Mouse (Mus musculus) cortical plate, adult 2 months (tissue): ENCODE data around the gene St8sia1.

Experiments
- CTCF ChIP-seq: fragments of 200-500 bp; IDR thresholded peaks from 2 replicates; pipeline ENCODE4 v1.5.1; 2011; ENCODE audit warnings: mild to moderate bottlenecking, control low read depth, low read length; ENCODE audit not compliant: insufficient read depth; ENCODE audit errors: extremely low read depth
- POLR2A ChIP-seq: fragments of 200-500 bp; IDR thresholded peaks from 2 replicates; pipeline ENCODE4 v1.6.1; 2011; ENCODE audit warnings: mild to moderate bottlenecking, low read length, control low read depth; ENCODE audit not compliant: insufficient read depth; ENCODE audit errors: extremely low read depth

- TF ChIP-seq CTCF (peak; percentile 39; the same call in 1 of the 2 replicates), POLR2A (no peak)
Measured at GRCm38 (mm10) chr6:142785343-142785742, 178.9 kb downstream of the St8sia1 start.
